Mouse (Mus musculus) forebrain, embryonic 11.5 days (tissue): ENCODE results near the gene Msi2. TPM values are rescaled to one million over a fixed set of nuclear protein-coding genes. Genes with fewer than 3 reads are reported as not detected.

Experiments used
- ATAC-seq: fragments of 200-750 bp; cut with Nextera tagmentation; replicated peaks from 2 replicates; pipeline ENCODE4 v1.8.0; 2017; ENCODE audit warnings: moderate TSS enrichment; ENCODE audit not compliant: low FRiP score
- DNase-seq: peaks from one replicate; pipeline ENCODE4 v3.0.0-alpha.2; 2017; ENCODE audit warnings: low spot score
- H3K27ac ChIP-seq: fragments of 300-500 bp; sonication (generic); 2 replicates; pipeline ENCODE4 v1.5.1; 2014; ENCODE audit warnings: low read depth, low read length
- H3K27me3 ChIP-seq: fragments of 300-500 bp; sonication (generic); 2 replicates; pipeline ENCODE4 v1.6.1; 2014; ENCODE audit warnings: mild to moderate bottlenecking, low read length, mixed read lengths; ENCODE audit not compliant: control insufficient read depth, insufficient read depth
- H3K36me3 ChIP-seq: fragments of 300-500 bp; sonication (generic); 2 replicates; pipeline ENCODE4 v1.6.1; 2014; ENCODE audit warnings: mild to moderate bottlenecking, low read length, moderate library complexity, mixed read lengths; ENCODE audit not compliant: control insufficient read depth, insufficient read depth
- H3K4me1 ChIP-seq: fragments of 300-500 bp; sonication (generic); replicated peaks from 2 replicates; pipeline ENCODE4 v1.6.1; 2014; ENCODE audit warnings: low read length, mixed read lengths; ENCODE audit not compliant: control insufficient read depth, insufficient read depth
- H3K4me2 ChIP-seq: fragments of 300-500 bp; sonication (generic); 2 replicates; pipeline ENCODE4 v1.6.1; 2014; ENCODE audit warnings: low read depth, mild to moderate bottlenecking, low read length, moderate library complexity, mixed read lengths; ENCODE audit not compliant: severe bottlenecking
- H3K4me3 ChIP-seq: fragments of 300-500 bp; sonication (generic); 2 replicates; pipeline ENCODE4 v1.5.1; 2014; ENCODE audit warnings: low read depth, low read length
- H3K9ac ChIP-seq: fragments of 300-500 bp; sonication (generic); 2 replicates; pipeline ENCODE4 v1.6.1; 2014; ENCODE audit warnings: low read length
- H3K9me3 ChIP-seq: fragments of 300-500 bp; sonication (generic); 2 replicates; pipeline ENCODE4 v1.6.1; 2016; ENCODE audit warnings: low read length, mixed read lengths; ENCODE audit not compliant: control insufficient read depth
- WGBS: fragments of 180-500 bp; shearing (Covaris S2); extraction: QIAGEN DNeasy Blood & Tissue Kit; methylation state at CpG from one replicate; pipeline ENCODE4 v1.1.7; 2014; 5-methylcytosine and 5-hydroxymethylcytosine counted together
- polyA plus RNA-seq: library from polyadenylated mRNA; unstranded; fragments of >200 nt; fragmentation: Nextera tagmentation; extraction: Ambion mirVana; gene quantifications from 2 replicates; pipeline ENCODE4 v1.2.1, GENCODE M21; 2014

Gene Msi2
- polyA plus RNA-seq, 1 experiment from 2014 or later = 26.2 TPM

GRCm38 (mm10) chr11:88481092-88481601 is 237.2 kb downstream of the Msi2 start:
- H3K4me1 ChIP-seq = peaks cover 57% of the 10 kb centered on the region
- no peaks in the 10 kb centered on the region; the same call in 1 of the 2 replicates for H3K36me3 ChIP-seq
- H3K9me3 ChIP-seq = no peaks in the 10 kb centered on the region
- ATAC-seq = peak; percentile 40
- DNase-seq = peak; percentile 54
- no peaks in the 10 kb centered on the region for H3K27me3 ChIP-seq
- H3K4me2 ChIP-seq = peak overlapping the region; percentile 41; the same call in 1 of the 2 replicates
- WGBS = 27% methylated on average over 9 of the region's 9 CpGs
- 0 out of 2 replicates have a peak overlapping the region, but pooled peaks have one; percentile 9 for H3K4me3 ChIP-seq
- peak overlapping the region; percentile 95 for H3K27ac ChIP-seq
- peak overlapping the region; percentile 61 for H3K9ac ChIP-seq

DNA sequence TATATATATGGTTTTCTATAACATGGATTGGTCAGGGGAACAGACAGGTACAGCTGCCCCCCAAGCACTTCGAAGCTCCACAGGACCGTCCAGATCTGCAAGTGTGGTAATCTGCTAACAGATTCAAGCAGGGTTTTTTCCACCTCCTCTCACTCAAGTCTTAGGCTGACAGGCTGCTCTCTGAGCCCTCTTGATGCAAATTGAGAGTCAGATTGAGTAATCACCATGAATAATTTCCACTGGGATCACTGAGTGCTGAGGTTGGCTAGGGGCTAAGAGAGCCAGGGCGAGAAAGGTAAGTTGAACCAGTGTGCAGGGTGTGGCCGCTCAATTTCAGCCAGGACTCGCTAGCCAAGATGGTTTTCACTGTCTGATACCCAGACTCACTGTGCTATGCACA is 238.8 kb downstream of the Msi2 start:
- peak overlapping the region; percentile 3; the same call in 1 of the 2 replicates for H3K27ac ChIP-seq

GRCm38 (mm10) chr11:88474889-88475440 is 243.3 kb downstream of the Msi2 start:
- Histone ChIP-seq H3K36me3 (no peaks in the 10 kb centered on the region; the same call in 1 of the 2 replicates), H3K27me3 (no peaks in the 10 kb centered on the region), H3K9me3 (no peaks in the 10 kb centered on the region), H3K4me1 (peaks cover 41% of the 10 kb centered on the region), H3K27ac (no peak overlapping the region), H3K4me3 (no peak overlapping the region), H3K9ac (no peak overlapping the region), H3K4me2 (no peak overlapping the region)
- 66% methylated on average over 4 of the region's 4 CpGs for WGBS
- DNase-seq (peak; percentile 46), ATAC-seq (no peak)

More for the DNA sequence above, 238.8 kb downstream of the Msi2 start:
- H3K4me2 ChIP-seq = no peak overlapping the region
- no peak overlapping the region for H3K9ac ChIP-seq
- no peak overlapping the region for H3K4me3 ChIP-seq
- peaks cover 43% of the 10 kb centered on the region for H3K4me1 ChIP-seq
- H3K9me3 ChIP-seq = no peaks in the 10 kb centered on the region
- 80% methylated on average over 5 of the region's 5 CpGs for WGBS
- H3K36me3 ChIP-seq = no peaks in the 10 kb centered on the region; the same call in 1 of the 2 replicates
- H3K27me3 ChIP-seq = no peaks in the 10 kb centered on the region
- ATAC-seq (no peak), DNase-seq (no peak)

GRCm38 (mm10) chr11:88472731-88473130 is 245.6 kb downstream of the Msi2 start:
- Histone ChIP-seq H3K4me3 (no peak overlapping the region), H3K4me2 (no peak overlapping the region), H3K4me1 (peaks cover 30% of the 10 kb centered on the region), H3K27ac (peak overlapping the region; percentile 72), H3K27me3 (no peaks in the 10 kb centered on the region), H3K9ac (no peak overlapping the region), H3K36me3 (no peaks in the 10 kb centered on the region; the same call in 1 of the 2 replicates), H3K9me3 (no peaks in the 10 kb centered on the region)
- peak; percentile 50 for DNase-seq
- 39% methylated on average over 8 of the region's 8 CpGs for WGBS
- ATAC-seq = no peak

- WGBS = 13% methylated on average over 12 of the region's 12 CpGs
- peak overlapping the region; percentile 33; the same call in 1 of the 2 replicates for H3K4me2 ChIP-seq
- H3K27ac ChIP-seq = peak overlapping the region; percentile 72
- peak; percentile 81 for ATAC-seq
- no peak overlapping the region for H3K4me3 ChIP-seq
- H3K9me3 ChIP-seq = no peaks in the 10 kb centered on the region
- H3K4me1 ChIP-seq = peaks cover 30% of the 10 kb centered on the region
- peak overlapping the region; percentile 10; the same call in 1 of the 2 replicates for H3K9ac ChIP-seq
- no peaks in the 10 kb centered on the region for H3K27me3 ChIP-seq
- DNase-seq = peak; percentile 68
- no peaks in the 10 kb centered on the region; the same call in 1 of the 2 replicates for H3K36me3 ChIP-seq
These were observed 246.2 kb downstream of the Msi2 start for GRCm38 (mm10) chr11:88471981-88472647.

- H3K27me3 ChIP-seq = no peaks in the 10 kb centered on the region
- DNase-seq = no peak
- no peaks in the 10 kb centered on the region for H3K9me3 ChIP-seq
- H3K4me2 ChIP-seq = no peak overlapping the region
- no peak for ATAC-seq
- H3K4me1 ChIP-seq = peaks cover 32% of the 10 kb centered on the region
- H3K4me3 ChIP-seq = no peak overlapping the region
- no peaks in the 10 kb centered on the region for H3K36me3 ChIP-seq
- no peak overlapping the region for H3K27ac ChIP-seq
- no peak overlapping the region for H3K9ac ChIP-seq
These were observed 247.7 kb downstream of the Msi2 start for GRCm38 (mm10) chr11:88470599-88470998.

DNA sequence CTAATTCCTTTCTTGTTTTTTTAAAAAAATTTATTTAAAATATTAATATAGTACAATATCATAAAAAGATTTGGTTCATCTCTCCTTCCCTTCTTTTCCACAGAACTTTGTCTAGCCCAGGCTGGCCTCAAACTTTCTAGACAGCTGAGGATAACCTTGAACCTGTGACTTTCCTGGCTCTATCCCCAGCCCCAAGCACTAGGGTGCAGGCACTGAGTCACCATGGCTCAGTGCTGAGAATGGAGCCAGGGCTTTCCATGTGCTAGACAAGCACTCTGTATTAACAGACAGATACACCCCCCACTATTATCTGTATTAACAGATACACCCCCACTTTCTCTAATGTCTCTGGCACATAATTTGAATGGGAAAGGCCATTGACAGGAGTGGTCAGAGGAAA is 249.3 kb downstream of the Msi2 start:
- DNase-seq (no peak), ATAC-seq (no peak)
- H3K4me1 ChIP-seq = peaks cover 34% of the 10 kb centered on the region
- H3K4me3 ChIP-seq = no peak overlapping the region
- H3K4me2 ChIP-seq = no peak overlapping the region
- H3K9ac ChIP-seq = no peak overlapping the region
- no peak overlapping the region for H3K27ac ChIP-seq
- no peaks in the 10 kb centered on the region for H3K27me3 ChIP-seq
- no peaks in the 10 kb centered on the region for H3K36me3 ChIP-seq
- H3K9me3 ChIP-seq = no peaks in the 10 kb centered on the region

DNA sequence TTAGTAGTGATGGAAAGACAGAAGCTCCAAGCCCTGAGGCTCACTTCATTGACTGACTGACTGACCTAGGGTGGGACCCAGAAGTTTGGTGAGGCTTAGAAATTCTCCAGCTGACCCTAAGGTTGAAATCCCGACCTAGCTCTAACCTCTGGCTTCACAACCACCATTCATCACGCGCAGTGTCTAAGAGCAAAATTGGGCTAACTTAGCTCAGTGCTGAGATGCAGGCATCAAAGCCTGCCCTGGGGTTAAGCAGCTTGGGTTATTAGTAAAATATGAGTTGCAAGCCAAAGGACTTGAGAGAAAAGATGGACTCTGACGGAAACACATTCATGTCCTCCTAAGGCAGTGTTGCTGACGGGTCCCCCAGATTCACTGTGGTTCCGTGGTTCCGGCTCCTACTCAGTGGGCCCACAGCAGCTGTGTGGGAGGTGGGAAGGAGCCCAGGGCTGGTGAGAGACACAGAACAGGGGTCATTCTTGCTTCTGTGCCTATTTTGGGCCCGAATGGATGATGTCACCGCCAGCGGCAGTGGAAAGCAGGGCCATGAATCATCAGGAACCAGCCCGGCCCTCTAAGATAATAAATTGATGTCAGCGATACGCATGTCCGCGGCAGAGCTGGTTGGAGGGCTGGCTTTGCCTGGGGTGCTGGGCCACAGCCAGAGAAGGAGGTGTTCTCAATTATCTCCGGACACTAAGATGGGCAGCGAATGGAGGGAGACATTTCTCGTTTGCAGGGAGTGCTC is 250.6 kb downstream of the Msi2 start:
- Histone ChIP-seq H3K36me3 (no peaks in the 10 kb centered on the region), H3K4me1 (peaks cover 27% of the 10 kb centered on the region), H3K27me3 (no peaks in the 10 kb centered on the region), H3K9me3 (no peaks in the 10 kb centered on the region), H3K4me2 (no peak overlapping the region), H3K9ac (no peak overlapping the region), H3K4me3 (no peak overlapping the region), H3K27ac (no peak overlapping the region)
- no peak for ATAC-seq
- DNase-seq = no peak
- WGBS = 81% methylated on average over 18 of the region's 18 CpGs
